Mouse (Mus musculus) 416B (cell line): ENCODE data around the gene Myh15.
"Not testable (repeated sequence)": the region's sequence is repeated elsewhere in the genome, so short reads cannot be mapped to it uniquely, and the experiment has no call there.

Experiments used
- DNase-seq: peaks from one replicate; pipeline ENCODE4 v3.0.0; 2011; ENCODE audit warnings: low read depth

Myh15 gene

GRCm38 (mm10) chr16:49057186-49057585, at the start of gene Myh15:
Gene Myh15 (plus strand): TSS chr16:49057486.
- DNase-seq = no peak

DNA sequence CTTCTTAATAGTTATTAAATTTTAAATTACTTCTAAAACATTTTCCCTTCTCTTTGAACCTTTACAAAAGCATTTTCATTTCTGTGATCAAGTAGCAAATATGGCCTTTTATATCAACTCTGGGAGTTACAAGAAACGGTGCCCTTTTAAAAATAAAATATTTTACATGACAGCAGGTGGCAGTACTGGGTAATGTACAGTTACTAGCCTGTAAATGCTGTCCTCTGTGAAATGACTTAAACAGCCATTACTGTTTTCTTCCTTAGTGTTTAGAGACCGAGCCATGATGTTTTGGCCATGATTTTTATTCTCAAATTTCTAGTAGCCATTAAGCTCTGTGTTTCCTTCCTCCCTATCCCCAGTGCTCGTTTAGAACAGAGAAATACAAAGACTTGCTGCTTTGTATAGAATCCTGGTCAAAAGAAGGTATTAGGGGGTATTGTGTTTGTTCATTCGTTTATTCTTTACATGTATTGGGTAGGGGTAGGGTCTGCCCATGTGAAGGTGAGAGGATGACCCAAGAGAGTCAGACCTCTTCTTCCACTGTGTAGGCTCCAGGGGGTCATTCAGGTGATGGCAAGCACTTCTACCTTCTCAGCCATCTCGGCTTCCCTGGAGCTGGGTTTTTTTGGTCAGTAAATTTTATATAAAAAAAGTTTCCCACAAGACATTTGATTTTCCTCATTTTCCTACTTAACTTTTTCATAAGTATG, 40.5 kb upstream of the Myh15 start:
- peak; percentile 68 for DNase-seq

GRCm38 (mm10) chr16:49035852-49036251, 21.4 kb upstream of the Myh15 start:
- no peak for DNase-seq

- no peak for DNase-seq
Measured at GRCm38 (mm10) chr16:49037771-49038170, 19.5 kb upstream of the Myh15 start.

- no peak for DNase-seq
Measured at GRCm38 (mm10) chr16:49040554-49041221, 16.6 kb upstream of the Myh15 start.

GRCm38 (mm10) chr16:49049214-49049613, 8.1 kb upstream of the Myh15 start:
- DNase-seq = no peak

- no peak for DNase-seq
Measured at GRCm38 (mm10) chr16:49069256-49069963, 12.1 kb downstream of the Myh15 start.

GRCm38 (mm10) chr16:49071316-49071715, 14.0 kb downstream of the Myh15 start:
- DNase-seq = peak; percentile 79

GRCm38 (mm10) chr16:49128015-49128414, 70.7 kb downstream of the Myh15 start:
- DNase-seq = no peak

GRCm38 (mm10) chr16:49156193-49156592, 98.9 kb downstream of the Myh15 start:
- DNase-seq = no peak

GRCm38 (mm10) chr16:49164349-49165137, 107.3 kb downstream of the Myh15 start:
- DNase-seq = peak; percentile 61

GRCm38 (mm10) chr16:49165728-49166127, 108.4 kb downstream of the Myh15 start:
- no peak for DNase-seq

DNA sequence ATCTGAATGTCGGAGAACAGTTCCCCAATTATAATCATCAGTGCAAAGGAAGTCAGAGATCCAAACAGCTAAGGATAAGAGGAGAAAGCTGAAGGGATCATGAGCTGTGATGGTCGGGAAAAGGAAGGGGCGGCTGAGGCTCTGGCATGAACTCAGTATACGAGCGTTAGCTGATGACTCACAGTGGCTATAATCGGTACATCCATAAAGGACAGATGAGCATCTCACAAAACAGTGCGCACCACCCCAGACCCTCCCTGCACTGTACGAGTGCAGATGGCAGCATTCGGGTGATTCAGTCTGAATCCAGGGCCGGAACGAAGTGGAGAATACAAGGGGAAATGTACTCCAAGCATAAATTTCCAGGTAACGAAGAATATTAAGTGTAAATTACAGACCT, 110.0 kb downstream of the Myh15 start:
- DNase-seq = no peak

- no peak for DNase-seq
Measured at GRCm38 (mm10) chr16:49175077-49175476, 117.8 kb downstream of the Myh15 start.

GRCm38 (mm10) chr16:49175729-49176395, 118.6 kb downstream of the Myh15 start:
- no peak for DNase-seq

DNA sequence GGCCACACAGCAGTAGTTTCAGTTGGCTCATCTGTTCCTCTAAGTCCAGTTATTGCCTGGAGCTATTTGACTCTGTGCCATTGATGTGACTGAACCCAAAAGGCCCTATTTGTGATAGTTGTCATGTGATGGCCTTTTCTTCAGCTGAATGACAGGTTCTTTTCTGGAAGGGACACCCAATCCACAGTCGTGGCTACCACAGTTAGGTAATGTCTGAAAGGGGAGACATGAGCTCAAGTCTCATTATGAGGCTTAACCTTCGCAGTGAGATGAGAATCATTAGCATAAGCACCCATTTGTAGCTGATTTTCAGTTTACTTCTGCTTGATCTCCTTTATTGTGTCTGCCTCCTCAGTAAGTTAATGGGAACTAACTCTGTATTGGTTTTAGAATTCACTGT, 136.2 kb downstream of the Myh15 start:
- no peak for DNase-seq

DNA sequence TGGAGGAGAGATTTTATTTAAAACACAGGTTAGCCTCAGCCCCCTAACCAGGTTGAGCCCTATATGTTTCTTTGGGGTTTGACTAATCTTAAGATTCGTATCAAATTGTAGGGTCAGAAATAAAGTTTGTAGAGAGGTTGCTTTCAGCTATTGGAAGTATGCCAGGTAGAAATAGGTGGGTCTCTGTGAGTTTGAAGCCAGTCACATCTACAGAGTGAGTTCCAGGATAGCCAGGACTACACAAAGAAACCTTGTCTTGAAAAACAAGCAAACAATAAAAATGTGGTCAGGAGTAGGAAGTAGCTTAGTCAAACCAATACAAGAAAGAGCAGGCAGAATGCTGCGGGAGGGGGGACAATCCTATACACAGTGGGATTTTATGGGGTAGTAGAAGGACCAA, 136.7 kb downstream of the Myh15 start:
- no peak for DNase-seq

DNA sequence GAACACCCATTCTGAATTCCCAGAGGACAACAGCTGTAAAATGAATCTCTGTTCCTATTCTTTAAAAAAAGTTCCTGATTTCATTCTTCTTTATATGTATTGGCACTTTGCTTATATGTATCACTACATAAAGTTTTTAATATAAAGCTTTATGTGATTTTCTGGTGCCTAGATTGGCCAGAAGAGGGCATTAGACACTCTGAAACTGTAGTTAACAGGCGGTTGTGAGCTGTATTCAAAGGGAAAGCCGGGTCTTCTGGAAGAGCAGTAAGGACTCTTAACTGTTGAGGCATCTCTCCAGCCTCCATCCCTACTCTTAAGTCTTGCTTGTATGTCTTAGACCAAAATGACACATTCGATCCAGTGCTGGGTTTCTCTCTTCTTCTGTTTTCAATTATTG, 139.0 kb downstream of the Myh15 start:
- DNase-seq = peak; percentile 56

- peak; percentile 80 for DNase-seq
Measured at GRCm38 (mm10) chr16:49197951-49198350, 140.7 kb downstream of the Myh15 start.

DNA sequence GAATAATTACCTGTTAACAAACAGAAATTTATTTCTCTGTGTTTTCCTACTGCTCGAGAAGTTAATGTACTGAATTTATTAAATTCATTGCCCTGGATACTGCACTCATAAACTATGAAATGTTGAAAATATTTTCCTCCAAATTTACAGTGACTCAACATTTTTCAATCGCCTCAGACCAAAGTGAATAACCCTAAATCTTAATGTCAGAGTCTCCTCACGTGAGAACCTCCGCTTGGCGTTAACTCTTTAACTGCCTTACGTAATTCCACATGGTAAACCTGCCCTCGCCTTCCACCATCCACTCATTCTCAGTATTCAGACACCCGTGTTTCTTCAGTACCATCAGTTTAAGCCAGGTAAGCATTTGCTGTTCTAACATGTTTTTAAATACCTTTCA, 166.4 kb downstream of the Myh15 start:
- no peak for DNase-seq

DNA sequence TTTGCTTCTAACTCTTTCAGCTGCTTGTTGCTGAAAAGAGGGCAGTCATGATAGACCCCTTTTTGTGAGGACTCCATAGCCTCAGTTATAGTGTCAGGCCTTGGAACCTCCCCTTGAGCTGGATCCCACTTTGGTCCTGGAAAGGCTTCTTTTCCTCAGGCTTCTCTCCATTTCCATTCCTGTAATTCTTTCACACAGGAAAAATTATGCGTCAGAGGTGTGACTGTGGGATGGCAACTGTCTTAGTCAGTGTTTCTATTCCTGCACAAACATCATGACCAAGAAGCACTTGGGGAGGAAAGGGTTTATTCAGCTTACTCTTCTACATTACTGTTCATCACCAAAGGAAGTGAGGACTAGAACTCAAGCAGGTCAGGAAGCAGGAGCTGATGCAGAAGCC, 186.2 kb downstream of the Myh15 start:
- not testable (repeated sequence) for DNase-seq
